Mouse (Mus musculus): Measurements from ENCODE around the gene Sin3a.

DNA sequence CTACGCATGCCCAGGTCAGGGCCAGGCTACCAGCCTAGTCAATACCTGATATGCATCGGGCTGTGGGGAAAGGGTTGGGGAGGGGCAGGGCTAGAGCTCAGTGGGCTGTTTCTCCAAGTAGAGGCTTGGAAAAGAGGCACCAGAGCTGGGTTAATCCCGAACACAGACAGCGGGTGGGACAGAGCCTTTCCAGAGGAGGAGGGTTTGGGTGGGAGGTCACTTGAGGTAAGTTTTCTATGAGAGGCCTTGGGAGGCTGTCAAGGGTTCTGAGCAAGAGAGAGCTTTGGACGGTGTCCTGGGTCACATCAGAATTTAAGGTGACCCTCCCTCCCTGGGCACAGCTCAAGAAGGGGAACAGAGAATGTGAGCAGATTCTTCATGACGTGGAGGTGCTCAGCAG, 66.7 kb downstream of the Sin3a start:
- no peak for TF ChIP-seq POLR2A (IDR thresholded peaks at IDR 0.05; ENCODE audit: extremely low read depth, insufficient read depth, low read length)
- TF ChIP-seq CTCF (IDR thresholded peaks at IDR 0.05; ENCODE audit: extremely low read depth, insufficient read depth, low read length) = no peak
